Mouse (Mus musculus): ENCODE results near the gene Galnt2.

Gene Galnt2

GRCm38 (mm10) chr8:124270904-124271303, 39.7 kb downstream of the Galnt2 start:
- no peak for DNase-seq (ENCODE audit: extremely low read depth, low read depth)

GRCm38 (mm10) chr8:124271518-124271917, 40.3 kb downstream of the Galnt2 start:
- no peak for DNase-seq (ENCODE audit: extremely low read depth, low read depth)

- DNase-seq (ENCODE audit: extremely low read depth, low read depth), result no peak
Measured at GRCm38 (mm10) chr8:124272792-124273191, 41.6 kb downstream of the Galnt2 start.

GRCm38 (mm10) chr8:124273606-124274218, 42.5 kb downstream of the Galnt2 start:
- DNase-seq (ENCODE audit: extremely low read depth, low read depth), result no peak

GRCm38 (mm10) chr8:124274441-124275120, 43.4 kb downstream of the Galnt2 start:
- no peak for DNase-seq (ENCODE audit: extremely low read depth, low read depth)

GRCm38 (mm10) chr8:124275377-124276071, 44.3 kb downstream of the Galnt2 start:
- DNase-seq (ENCODE audit: extremely low read depth, low read depth), result no peak

- no peak for DNase-seq (ENCODE audit: extremely low read depth, low read depth)
Measured at GRCm38 (mm10) chr8:124277951-124278910, 47.0 kb downstream of the Galnt2 start.

- DNase-seq (ENCODE audit: extremely low read depth, low read depth), result no peak
Measured at GRCm38 (mm10) chr8:124278956-124279689, 47.9 kb downstream of the Galnt2 start.

GRCm38 (mm10) chr8:124279690-124279985, 48.4 kb downstream of the Galnt2 start:
- DNase-seq (ENCODE audit: extremely low read depth, low read depth), result no peak

GRCm38 (mm10) chr8:124281700-124282541, 50.7 kb downstream of the Galnt2 start:
- DNase-seq (ENCODE audit: extremely low read depth, low read depth), result no peak

GRCm38 (mm10) chr8:124282878-124283630, 51.9 kb downstream of the Galnt2 start:
- no peak for DNase-seq (ENCODE audit: extremely low read depth, low read depth)

GRCm38 (mm10) chr8:124283644-124284332, 52.6 kb downstream of the Galnt2 start:
- DNase-seq (ENCODE audit: extremely low read depth, low read depth), result no peak

- no peak for DNase-seq (ENCODE audit: extremely low read depth, low read depth)
Measured at GRCm38 (mm10) chr8:124284333-124284711, 53.1 kb downstream of the Galnt2 start.

- DNase-seq (ENCODE audit: extremely low read depth, low read depth), result no peak
Measured at GRCm38 (mm10) chr8:124284984-124285576, 53.9 kb downstream of the Galnt2 start.

- no peak for DNase-seq (ENCODE audit: extremely low read depth, low read depth)
Measured at GRCm38 (mm10) chr8:124286461-124287124, 55.4 kb downstream of the Galnt2 start.

- no peak for DNase-seq (ENCODE audit: extremely low read depth, low read depth)
Measured at GRCm38 (mm10) chr8:124288215-124288864, 57.1 kb downstream of the Galnt2 start.

GRCm38 (mm10) chr8:124289481-124290050, 58.4 kb downstream of the Galnt2 start:
- DNase-seq (ENCODE audit: extremely low read depth, low read depth), result no peak
